Mouse (Mus musculus) c-Kit-positive CD71-positive TER-119-positive erythroid progenitor cells, embryonic 14.5 days (primary cell): Measurements from ENCODE around the gene Mapkap1.

ENCODE experiments used
- DNase-seq: peaks from one replicate; pipeline ENCODE4 v3.0.0-alpha.2; 2013; ENCODE audit warnings: low spot score

The Mapkap1 gene

GRCm38 (mm10) chr2:34532394-34532793 lies 125.8 kb downstream of the Mapkap1 start:
- no peak for DNase-seq

GRCm38 (mm10) chr2:34533281-34533680 lies 126.7 kb downstream of the Mapkap1 start:
- DNase-seq = no peak

- DNase-seq = no peak
Measured at GRCm38 (mm10) chr2:34534996-34535395, 128.4 kb downstream of the Mapkap1 start.

GRCm38 (mm10) chr2:34537356-34537755 lies 130.8 kb downstream of the Mapkap1 start:
- DNase-seq = no peak

- no peak for DNase-seq
Measured at GRCm38 (mm10) chr2:34543581-34543980, 137.0 kb downstream of the Mapkap1 start.

GRCm38 (mm10) chr2:34544021-34544420 lies 137.4 kb downstream of the Mapkap1 start:
- DNase-seq = no peak

- no peak for DNase-seq
Measured at GRCm38 (mm10) chr2:34544646-34545395, 138.2 kb downstream of the Mapkap1 start.

GRCm38 (mm10) chr2:34546176-34546677 lies 139.7 kb downstream of the Mapkap1 start:
- no peak for DNase-seq

- no peak for DNase-seq
Measured at GRCm38 (mm10) chr2:34547516-34547915, 140.9 kb downstream of the Mapkap1 start.

GRCm38 (mm10) chr2:34548961-34549360 lies 142.4 kb downstream of the Mapkap1 start:
- no peak for DNase-seq

GRCm38 (mm10) chr2:34549469-34549868 lies 142.9 kb downstream of the Mapkap1 start:
- DNase-seq = no peak

- DNase-seq = no peak
Measured at GRCm38 (mm10) chr2:34552772-34553171, 146.2 kb downstream of the Mapkap1 start.

GRCm38 (mm10) chr2:34553580-34554231 lies 147.1 kb downstream of the Mapkap1 start:
- DNase-seq = no peak

- DNase-seq = no peak
Measured at GRCm38 (mm10) chr2:34560146-34560545, 153.6 kb downstream of the Mapkap1 start.

- DNase-seq = no peak
Measured at GRCm38 (mm10) chr2:34563089-34563694, 156.6 kb downstream of the Mapkap1 start.

- DNase-seq = no peak
Measured at GRCm38 (mm10) chr2:34563865-34564264, 157.3 kb downstream of the Mapkap1 start.

- no peak for DNase-seq
Measured at GRCm38 (mm10) chr2:34566146-34566545, 159.6 kb downstream of the Mapkap1 start.

- no peak for DNase-seq
Measured at GRCm38 (mm10) chr2:34566601-34567000, 160.0 kb downstream of the Mapkap1 start.

- no peak for DNase-seq
Measured at GRCm38 (mm10) chr2:34569131-34569530, 162.6 kb downstream of the Mapkap1 start.

- DNase-seq = no peak
Measured at GRCm38 (mm10) chr2:34570378-34570777, 163.8 kb downstream of the Mapkap1 start.

- no peak for DNase-seq
Measured at GRCm38 (mm10) chr2:34571096-34571495, 164.5 kb downstream of the Mapkap1 start.

- no peak for DNase-seq
Measured at GRCm38 (mm10) chr2:34573073-34573472, 166.5 kb downstream of the Mapkap1 start.

- DNase-seq = no peak
Measured at GRCm38 (mm10) chr2:34588546-34588945, 182.0 kb downstream of the Mapkap1 start.
